Mouse (Mus musculus): ENCODE data around the gene Zcchc12.

Gene Zcchc12

DNA sequence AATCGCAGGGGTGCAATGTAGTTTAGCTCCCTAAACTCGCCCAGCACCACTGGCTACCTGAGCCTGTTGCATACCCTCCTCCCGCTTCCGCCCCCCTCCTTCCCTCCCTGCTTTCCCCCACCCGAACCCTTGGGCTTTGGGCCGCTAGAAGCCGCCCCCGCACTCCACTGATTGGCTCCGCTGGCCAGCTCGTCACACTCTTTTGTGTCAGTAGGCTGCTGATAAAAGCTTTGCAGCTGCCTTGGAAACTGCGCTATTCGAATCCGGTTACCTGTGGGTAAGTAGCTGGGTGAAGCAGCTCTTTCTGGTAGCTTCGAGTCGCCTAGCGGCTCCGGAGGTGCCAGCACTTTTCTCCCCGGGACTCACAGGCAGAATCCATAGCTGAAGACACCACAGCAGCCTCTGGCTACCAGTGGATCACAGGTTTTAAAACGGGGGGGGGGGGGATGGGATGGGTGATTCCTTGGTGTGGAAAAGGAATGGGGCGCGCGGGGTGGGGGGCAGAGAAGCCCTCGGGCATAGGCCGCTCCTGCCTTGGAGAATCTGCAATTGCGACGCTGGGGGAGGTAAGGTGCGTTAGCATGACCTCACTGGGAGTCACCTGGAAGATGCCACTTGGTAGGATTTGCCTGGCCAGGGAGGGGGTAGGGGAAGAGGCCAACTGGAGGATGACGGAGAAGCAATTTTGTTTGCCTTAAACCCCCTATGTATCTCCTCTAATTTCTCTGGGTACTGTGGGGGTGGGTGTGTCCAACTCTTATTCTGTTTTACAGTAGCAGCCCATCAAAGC lies at the start of gene Zcchc12:
Gene Zcchc12 (plus strand): TSS at position 169 of the 790 bp plus-strand sequence.
- DNase-seq, result peak; percentile 24 to 44

DNA sequence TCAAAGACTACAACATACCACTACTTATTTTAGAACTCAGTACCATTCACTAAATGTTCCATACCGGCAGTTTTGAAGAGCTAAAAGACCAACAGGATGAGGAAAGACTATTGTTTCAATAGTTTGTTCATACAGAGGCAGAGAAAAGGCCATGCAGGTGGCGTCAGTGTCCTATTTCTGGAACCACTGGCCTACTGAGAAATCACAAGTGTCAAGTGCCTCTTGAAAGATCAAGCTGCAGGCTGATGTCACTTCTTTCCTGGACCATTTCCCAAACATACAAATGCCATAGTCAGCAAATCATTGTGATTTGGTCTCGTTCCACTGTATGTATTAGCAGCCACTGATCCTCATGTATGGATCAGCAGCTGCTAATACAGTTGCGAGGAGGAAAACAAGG lies 49.0 kb upstream of the Zcchc12 start:
- no peak for DNase-seq

- no peak for DNase-seq
Measured at GRCm38 (mm10) chrX:36150100-36150499, 45.6 kb upstream of the Zcchc12 start.

- no peak for DNase-seq
Measured at GRCm38 (mm10) chrX:36156677-36157076, 39.0 kb upstream of the Zcchc12 start.

- peak; percentile 64 to 65 for DNase-seq
Measured at GRCm38 (mm10) chrX:36161567-36161966, 34.1 kb upstream of the Zcchc12 start.

DNA sequence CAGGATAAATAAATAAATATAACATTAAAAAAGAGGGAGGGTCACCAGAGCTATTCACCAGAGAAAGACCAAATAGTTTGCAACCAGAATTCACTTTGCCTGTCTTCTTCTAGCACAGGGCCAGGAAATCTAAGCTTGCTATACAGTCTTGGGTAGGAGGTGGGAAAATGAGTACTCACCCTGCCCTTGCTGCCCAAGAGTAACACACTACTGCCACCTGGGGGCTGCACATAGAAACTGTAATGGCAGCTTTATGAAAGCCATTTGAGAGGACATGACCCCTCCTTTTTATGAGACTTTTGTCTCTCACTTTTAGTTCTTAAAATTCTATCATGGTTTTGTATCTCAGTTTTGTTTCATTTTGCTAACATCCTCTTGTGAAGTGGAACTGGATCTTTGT lies 12.1 kb upstream of the Zcchc12 start:
- peak; percentile 75 to 78 for DNase-seq

DNA sequence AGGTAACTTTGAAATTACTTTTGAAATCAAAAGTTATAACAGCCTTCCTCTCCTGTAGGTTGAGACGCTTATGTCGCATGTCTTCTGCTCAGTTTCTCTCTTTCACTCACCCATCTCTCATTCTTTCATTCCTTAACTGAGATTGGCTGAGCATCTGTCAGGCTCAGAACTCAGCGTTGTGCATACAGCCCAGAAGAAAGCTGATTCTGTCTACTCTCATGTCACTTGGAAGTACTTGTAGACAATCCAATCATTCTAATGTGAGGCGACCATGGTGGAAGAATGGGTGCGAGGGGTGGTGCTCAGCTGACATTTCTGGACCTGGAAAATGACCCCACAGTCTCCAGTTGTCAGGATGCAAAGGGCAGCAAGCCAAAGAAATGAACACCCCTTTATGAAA lies 9.7 kb upstream of the Zcchc12 start:
- no peak for DNase-seq

GRCm38 (mm10) chrX:36186443-36186842 lies 9.3 kb upstream of the Zcchc12 start:
- no peak for DNase-seq

DNA sequence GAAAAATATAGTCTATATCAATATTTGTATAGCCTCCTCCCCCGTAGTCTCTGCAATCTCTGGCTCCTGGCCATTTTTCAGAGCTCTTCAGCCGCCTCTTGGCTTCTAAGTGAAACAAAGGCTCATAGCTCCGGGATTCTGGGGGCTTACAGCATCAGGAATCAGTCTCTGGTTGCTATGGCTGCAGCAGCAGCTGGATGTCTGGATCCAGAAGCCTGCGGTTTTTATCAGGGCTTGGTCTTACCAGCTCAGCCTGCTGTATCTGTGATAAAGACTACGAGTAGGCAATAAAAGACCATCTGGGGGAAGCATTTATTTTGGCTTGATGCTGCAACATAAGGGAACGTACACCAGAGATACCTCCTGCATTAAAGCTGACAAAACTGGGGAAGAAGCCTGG lies 1.8 kb upstream of the Zcchc12 start:
- peak in 1 of 2 experiments; percentile 7 for DNase-seq

DNA sequence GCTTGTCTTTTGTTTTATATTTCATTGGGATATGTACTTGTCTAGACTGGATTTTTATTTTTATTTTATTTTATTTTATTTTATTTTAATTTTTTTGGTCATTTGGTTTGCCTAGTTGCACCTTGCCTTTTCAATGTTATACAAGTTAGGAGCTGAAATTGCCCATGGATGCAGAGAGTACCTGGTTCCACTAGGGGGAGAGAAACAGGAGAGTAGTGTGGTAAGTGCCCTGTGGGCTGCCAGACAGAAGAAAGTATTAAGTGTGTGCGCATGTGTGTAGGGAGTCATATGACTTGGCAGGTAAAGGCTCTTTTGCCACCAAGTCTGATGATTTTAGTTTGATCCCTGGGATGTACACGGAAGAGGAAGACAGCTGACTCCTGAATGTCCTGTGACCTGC lies 13.8 kb downstream of the Zcchc12 start:
- DNase-seq, result no peak

DNA sequence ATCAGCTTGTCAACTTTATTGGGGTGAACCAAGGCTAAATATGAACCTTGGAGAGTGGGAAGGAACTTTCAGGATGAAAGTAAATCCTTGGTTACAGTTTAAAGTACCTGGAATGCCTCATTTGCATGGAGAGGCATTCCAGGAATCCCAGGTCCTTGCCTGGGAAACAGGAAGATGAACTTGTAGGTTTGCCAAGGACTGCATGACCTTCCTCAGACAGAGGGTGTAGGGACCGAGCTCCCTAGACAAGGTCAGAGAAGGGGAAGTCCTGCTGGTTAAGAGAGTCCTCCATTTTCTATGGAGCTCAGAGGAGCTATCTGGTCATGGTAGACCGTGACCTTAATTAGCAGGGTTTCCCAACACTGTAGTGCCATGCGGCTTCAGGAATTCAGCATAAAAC lies 15.5 kb downstream of the Zcchc12 start:
- no peak for DNase-seq

DNA sequence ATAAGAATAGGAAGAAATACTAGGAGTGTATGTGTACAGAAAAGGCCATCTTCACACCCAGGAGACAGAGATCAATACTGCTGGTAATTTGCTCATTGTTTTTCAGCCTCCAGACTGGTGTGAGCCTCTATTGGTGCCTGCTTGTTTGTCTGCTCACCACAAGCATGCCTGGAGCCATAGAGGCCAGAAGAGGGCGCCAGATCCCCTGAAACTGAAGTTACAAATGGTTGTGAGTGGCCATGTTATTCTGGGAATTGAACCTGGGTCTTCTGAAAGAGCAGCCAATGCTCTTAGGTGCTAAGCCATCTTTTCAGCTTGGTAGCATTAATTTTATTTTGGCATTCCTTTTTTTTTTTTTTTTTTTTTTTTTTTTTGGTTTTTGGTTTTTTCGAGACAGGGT lies 25.7 kb downstream of the Zcchc12 start:
- DNase-seq, result no peak

GRCm38 (mm10) chrX:36225777-36226176 lies 30.1 kb downstream of the Zcchc12 start:
- peak; percentile 88 to 89 for DNase-seq

DNA sequence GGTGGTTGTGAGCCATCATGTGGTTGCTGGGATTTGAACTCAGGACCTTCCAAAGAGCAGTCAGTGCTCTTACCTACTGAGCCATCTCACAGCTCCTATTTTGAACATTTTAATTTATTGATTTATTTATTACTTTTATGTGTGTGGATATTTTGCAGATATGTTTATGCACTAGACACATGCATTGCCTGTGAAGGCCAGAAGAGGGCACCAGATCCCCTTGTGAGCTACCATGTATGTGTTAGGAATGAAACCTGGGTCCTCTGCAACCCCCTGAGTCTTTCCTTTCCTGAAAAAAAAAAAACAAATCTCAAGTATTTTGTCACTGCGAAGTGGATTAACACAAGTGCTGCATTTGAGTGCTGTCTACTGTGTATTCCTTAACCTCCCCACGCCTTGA lies 30.9 kb downstream of the Zcchc12 start:
- DNase-seq, result peak; percentile 63 to 65

- peak in 1 of 2 experiments; percentile 6 for DNase-seq
Measured at GRCm38 (mm10) chrX:36228861-36229260, 33.2 kb downstream of the Zcchc12 start.

DNA sequence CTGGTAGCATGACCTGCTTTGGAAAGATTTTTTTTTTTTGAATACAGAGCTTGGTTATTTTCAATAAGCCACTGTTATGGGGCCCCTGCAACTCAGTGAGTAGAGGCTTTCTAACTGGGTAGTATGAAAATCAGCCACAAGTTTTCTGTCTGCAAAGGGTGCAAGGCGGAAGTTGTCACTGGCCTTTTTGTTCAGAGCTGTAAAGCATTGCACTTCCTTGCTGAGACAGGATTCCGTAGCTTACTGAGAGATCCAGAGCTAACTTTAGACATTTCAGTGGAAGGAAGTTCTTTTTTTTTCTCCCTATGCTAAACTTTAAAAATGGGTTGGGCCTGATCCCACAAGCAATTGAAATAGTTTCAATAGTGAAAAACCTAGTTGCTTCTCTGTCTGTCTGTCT lies 33.6 kb downstream of the Zcchc12 start:
- DNase-seq, result no peak

- peak in 1 of 2 experiments; percentile 7 for DNase-seq
Measured at GRCm38 (mm10) chrX:36235652-36236051, 39.9 kb downstream of the Zcchc12 start.

Data from cerebellum, postnatal 10 days (tissue).